Mouse (Mus musculus): Measurements from ENCODE around the gene Ambra1. TPM values are rescaled to one million over a fixed set of nuclear protein-coding genes. Genes with fewer than 3 reads are reported as not detected.

Gene Ambra1
- polyA plus RNA-seq, 1 experiment from 2014 or later, result 22.3 TPM

DNA sequence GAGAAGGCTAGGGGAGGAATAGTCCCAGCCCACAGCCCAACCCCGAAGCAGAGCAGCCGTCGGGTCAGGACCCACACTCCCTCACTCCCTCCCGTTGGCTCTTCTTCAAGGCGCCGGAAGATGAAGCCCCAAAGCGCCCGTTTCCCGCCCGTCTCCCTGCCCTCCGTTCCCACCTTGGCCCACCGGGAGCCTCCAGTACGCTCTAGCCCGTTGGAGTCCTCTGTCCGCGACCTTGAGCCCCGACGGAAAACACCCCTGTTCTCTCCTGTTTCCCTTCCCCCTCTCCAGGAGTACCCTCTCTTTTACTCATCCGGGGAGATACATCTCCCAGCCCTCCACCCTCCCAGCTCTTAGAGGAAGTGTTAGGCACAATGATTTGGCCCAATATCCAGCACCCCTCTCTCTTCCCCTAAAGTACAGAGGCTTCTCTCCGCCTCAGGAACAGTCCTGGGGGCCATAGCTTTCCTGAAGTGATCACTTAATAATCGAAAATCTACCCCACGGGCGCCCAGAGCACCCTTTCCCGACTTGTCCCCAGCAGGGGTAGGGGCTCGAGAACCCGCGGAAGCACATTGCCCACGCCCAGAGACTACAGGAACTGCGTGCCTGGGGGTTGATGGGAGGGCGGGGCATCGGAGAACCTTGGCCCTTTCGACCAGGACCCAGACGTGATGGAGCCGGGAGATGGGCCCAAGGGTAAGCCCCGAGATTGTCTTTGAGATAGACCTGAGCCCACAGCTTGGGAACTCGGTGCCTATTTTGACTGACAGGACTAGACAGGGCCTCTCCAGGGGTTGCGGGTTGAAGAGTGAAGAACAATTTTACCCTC, 192.9 kb downstream of the Ambra1 start:
- ATAC-seq (ENCODE audit: insufficient number of reproducible peaks, insufficient read depth, low FRiP score, low TSS enrichment, low read depth), result no peak
- Histone ChIP-seq H3K4me1 (replicated peaks) (peaks cover 30% of the 10 kb centered on the region), H3K9me3 (no peaks in the 10 kb centered on the region), H3K4me3 (replicated peaks) (peak overlapping the region; percentile 60), H3K36me3 (peaks cover 17% of the 10 kb centered on the region), H3K4me2 (peak overlapping the region; percentile 93), H3K27me3 (peaks cover 62% of the 10 kb centered on the region), H3K27ac (no peak overlapping the region), H3K9ac (replicated peaks) (peak overlapping the region; percentile 42; the same call in 1 of the 2 replicates)
- WGBS, result 2% methylated on average over 37 of the region's 37 CpGs

DNA sequence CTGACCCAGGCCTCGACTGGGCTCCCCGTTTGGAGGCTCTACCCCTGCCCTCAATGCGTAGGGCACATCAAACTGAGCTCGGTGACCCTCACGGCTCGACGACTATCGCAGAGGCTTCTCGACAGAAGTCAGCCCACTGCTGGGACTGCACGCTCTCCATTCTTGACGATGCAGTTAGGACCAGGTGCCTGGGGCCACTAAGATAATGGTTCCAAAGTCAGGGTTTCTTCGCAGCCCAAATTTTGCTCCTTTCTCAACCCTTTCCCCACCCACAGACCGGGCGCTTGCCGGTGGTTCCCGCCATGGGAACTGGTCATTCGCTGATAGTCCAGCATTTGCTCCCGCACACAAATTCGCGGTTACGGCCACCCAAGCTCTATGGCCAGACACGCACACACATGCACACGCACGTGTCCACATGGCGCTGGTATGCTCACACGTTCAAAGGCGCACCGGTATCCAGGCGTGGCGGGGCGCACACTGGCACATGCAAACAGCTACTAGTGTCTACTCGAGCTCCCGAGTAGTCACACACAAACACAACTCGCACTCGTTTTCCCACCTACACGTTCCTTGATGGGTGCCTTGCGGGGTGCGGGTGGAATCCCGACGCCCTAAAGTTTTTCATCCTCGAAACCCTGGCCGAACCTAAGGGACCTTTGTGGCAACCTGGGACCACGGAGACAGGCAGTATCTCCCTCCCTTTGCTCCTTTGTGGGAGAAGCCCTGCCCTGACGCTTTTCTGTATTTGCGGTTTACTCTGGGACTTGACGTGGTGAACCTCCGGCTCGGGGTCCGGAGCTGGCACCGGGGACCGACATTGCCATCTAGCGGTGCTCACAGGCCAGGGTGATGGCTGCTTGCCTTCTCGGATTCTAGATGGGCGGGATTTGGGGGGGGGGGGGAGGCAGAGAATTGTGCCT, 193.7 kb downstream of the Ambra1 start:
- no peak for ATAC-seq (ENCODE audit: insufficient number of reproducible peaks, insufficient read depth, low FRiP score, low TSS enrichment, low read depth)
- H3K9me3 ChIP-seq, result no peaks in the 10 kb centered on the region
- H3K27me3 ChIP-seq, result peaks cover 62% of the 10 kb centered on the region
- H3K36me3 ChIP-seq, result peaks cover 15% of the 10 kb centered on the region
- 5% methylated on average over 54 of the region's 54 CpGs for WGBS
- peak overlapping the region; percentile 93 for H3K4me2 ChIP-seq
- no peak overlapping the region for H3K27ac ChIP-seq
- peaks cover 39% of the 10 kb centered on the region for H3K4me1 ChIP-seq (replicated peaks)
- peak overlapping the region; percentile 60 for H3K4me3 ChIP-seq (replicated peaks)
- 0 out of 2 replicates have a peak overlapping the region, but pooled peaks have one; percentile 47 for H3K9ac ChIP-seq (replicated peaks)

DNA sequence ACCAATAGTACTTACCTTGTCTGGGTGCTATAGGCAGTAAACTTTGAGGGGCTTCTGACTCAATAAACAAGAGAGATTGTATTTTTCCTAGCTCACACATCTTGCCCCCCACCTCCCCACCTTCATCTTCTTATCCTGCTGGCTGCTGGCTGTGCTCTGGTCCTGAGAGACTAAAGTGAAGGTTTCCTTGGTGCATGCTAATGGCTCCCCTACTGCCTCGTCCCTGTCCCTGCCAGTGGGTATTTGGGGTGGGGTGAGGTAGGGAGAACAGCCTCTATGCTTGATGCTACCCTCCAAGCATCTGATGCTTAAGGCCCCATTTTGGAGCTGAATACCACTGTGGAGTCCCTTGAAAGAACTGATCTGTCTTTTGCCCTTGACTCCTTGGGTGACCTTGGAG, 194.8 kb downstream of the Ambra1 start:
- Histone ChIP-seq H3K4me3 (replicated peaks) (no peak overlapping the region), H3K27ac (no peak overlapping the region), H3K36me3 (peaks cover 16% of the 10 kb centered on the region), H3K9ac (replicated peaks) (no peak overlapping the region), H3K27me3 (peaks cover 60% of the 10 kb centered on the region), H3K4me2 (no peak overlapping the region), H3K4me1 (replicated peaks) (peaks cover 49% of the 10 kb centered on the region), H3K9me3 (no peaks in the 10 kb centered on the region)
- ATAC-seq (ENCODE audit: insufficient number of reproducible peaks, insufficient read depth, low FRiP score, low TSS enrichment, low read depth), result no peak
- 54% methylated on average over 1 of the region's 1 CpGs for WGBS

- Histone ChIP-seq H3K27ac (no peak overlapping the region), H3K4me2 (no peak overlapping the region), H3K9me3 (no peaks in the 10 kb centered on the region), H3K36me3 (peaks cover 18% of the 10 kb centered on the region), H3K27me3 (peaks cover 53% of the 10 kb centered on the region), H3K4me3 (replicated peaks) (no peak overlapping the region), H3K9ac (replicated peaks) (no peak overlapping the region), H3K4me1 (replicated peaks) (peaks cover 51% of the 10 kb centered on the region)
- no peak for ATAC-seq (ENCODE audit: insufficient number of reproducible peaks, insufficient read depth, low FRiP score, low TSS enrichment, low read depth)
- WGBS, result 88% methylated on average over 15 of the region's 15 CpGs
Measured at GRCm38 (mm10) chr2:91925442-91925841, 195.5 kb downstream of the Ambra1 start.

- peak within 1 kb of the TSS; percentile 28; the same call in 1 of the 2 replicates for H3K4me2 ChIP-seq
- H3K4me1 ChIP-seq (replicated peaks), result peaks cover 42% of the 10 kb centered on the region
- no peak for ATAC-seq (ENCODE audit: insufficient number of reproducible peaks, insufficient read depth, low FRiP score, low TSS enrichment, low read depth)
- H3K36me3 ChIP-seq, result peaks cover 18% of the 10 kb centered on the region
- H3K27ac ChIP-seq, result no peak within 1 kb of the TSS
- no peak within 1 kb of the TSS for H3K9ac ChIP-seq (replicated peaks)
- H3K9me3 ChIP-seq, result no peaks in the 10 kb centered on the region
- H3K4me3 ChIP-seq (replicated peaks), result no peak within 1 kb of the TSS
- peaks cover 38% of the 10 kb centered on the region for H3K27me3 ChIP-seq
- 81% methylated on average over 3 of the region's 3 CpGs for WGBS
Measured at GRCm38 (mm10) chr2:91926949-91927348, 197.0 kb downstream of the Ambra1 start, which contains the start of gene Chrm4. Chrm4 (plus strand) TSS chr2:91927249.

DNA sequence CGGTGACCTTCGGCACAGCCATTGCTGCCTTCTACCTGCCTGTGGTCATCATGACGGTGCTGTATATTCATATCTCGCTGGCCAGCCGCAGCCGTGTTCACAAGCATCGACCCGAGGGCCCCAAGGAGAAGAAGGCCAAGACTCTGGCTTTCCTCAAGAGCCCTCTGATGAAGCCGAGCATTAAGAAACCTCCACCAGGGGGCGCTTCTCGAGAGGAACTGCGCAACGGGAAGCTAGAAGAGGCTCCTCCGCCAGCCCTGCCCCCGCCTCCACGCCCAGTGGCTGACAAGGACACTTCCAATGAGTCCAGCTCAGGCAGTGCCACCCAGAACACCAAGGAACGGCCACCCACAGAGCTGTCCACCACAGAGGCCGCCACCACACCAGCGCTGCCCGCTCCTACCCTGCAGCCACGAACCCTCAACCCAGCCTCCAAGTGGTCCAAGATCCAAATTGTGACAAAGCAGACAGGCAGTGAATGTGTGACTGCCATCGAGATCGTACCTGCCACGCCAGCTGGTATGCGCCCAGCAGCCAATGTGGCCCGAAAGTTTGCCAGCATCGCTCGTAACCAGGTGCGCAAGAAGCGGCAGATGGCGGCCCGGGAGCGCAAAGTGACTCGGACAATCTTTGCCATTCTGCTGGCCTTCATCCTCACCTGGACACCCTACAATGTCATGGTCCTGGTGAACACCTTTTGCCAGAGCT, 198.0 kb downstream of the Ambra1 start:
- H3K9me3 ChIP-seq, result no peaks in the 10 kb centered on the region
- peak overlapping the region; percentile 28; the same call in 1 of the 2 replicates for H3K4me2 ChIP-seq
- no peak overlapping the region for H3K4me3 ChIP-seq (replicated peaks)
- ATAC-seq (ENCODE audit: insufficient number of reproducible peaks, insufficient read depth, low FRiP score, low TSS enrichment, low read depth), result no peak
- no peak overlapping the region for H3K9ac ChIP-seq (replicated peaks)
- WGBS, result 40% methylated on average over 34 of the region's 34 CpGs
- no peak overlapping the region for H3K27ac ChIP-seq
- H3K36me3 ChIP-seq, result peaks cover 18% of the 10 kb centered on the region
- peaks cover 40% of the 10 kb centered on the region for H3K4me1 ChIP-seq (replicated peaks)
- peaks cover 28% of the 10 kb centered on the region for H3K27me3 ChIP-seq

DNA sequence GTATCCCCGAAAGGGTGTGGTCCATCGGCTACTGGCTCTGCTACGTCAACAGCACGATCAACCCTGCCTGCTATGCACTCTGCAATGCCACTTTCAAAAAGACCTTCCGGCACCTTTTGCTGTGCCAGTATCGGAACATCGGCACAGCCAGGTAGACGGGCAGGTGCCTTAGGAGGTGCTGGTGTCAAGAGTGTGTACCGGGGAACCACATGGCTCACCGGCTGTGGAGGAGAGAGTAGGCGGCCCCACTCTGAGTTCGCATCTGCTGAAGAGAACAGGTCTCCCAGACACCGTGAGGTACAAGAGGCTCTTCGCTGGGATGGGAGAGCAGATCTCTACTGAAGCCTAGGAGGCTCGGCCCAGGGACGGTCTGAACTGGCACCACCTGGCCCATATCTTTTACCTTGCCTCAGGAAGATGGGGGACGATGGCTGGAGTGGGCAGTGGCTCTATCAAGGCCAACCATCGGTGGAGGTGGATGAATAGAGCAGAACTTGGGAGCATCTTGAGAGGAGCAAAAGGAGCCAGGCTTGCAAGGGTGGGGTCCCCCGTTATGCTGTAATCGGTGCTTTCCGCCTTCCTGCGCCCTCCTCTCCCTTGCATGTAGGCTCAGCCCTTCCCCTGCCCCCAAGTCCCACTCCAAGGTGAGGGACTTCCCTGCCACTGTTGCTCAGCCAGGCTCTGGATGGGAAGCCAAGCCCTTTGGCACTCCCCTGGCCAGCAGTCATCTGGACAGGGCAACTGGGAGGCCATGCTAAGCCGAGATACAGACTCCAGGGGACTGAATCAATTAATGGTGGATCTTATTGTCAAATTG, 198.8 kb downstream of the Ambra1 start:
- Histone ChIP-seq H3K4me2 (peak overlapping the region; percentile 83), H3K9me3 (no peaks in the 10 kb centered on the region), H3K36me3 (peaks cover 18% of the 10 kb centered on the region), H3K9ac (replicated peaks) (no peak overlapping the region), H3K27me3 (peaks cover 20% of the 10 kb centered on the region), H3K27ac (0 out of 2 replicates have a peak overlapping the region, but pooled peaks have one; percentile 32), H3K4me1 (replicated peaks) (peaks cover 40% of the 10 kb centered on the region), H3K4me3 (replicated peaks) (no peak overlapping the region)
- no peak for ATAC-seq (ENCODE audit: insufficient number of reproducible peaks, insufficient read depth, low FRiP score, low TSS enrichment, low read depth)
- WGBS, result 63% methylated on average over 23 of the region's 23 CpGs

- ATAC-seq (ENCODE audit: insufficient number of reproducible peaks, insufficient read depth, low FRiP score, low TSS enrichment, low read depth), result no peak
- 56% methylated on average over 3 of the region's 3 CpGs for WGBS
- peaks cover 46% of the 10 kb centered on the region for H3K4me1 ChIP-seq (replicated peaks)
- H3K27me3 ChIP-seq, result peaks cover 13% of the 10 kb centered on the region
- H3K9me3 ChIP-seq, result no peaks in the 10 kb centered on the region
- peaks cover 23% of the 10 kb centered on the region for H3K36me3 ChIP-seq
- peak overlapping the region; percentile 99; the same call in 1 of the 2 replicates for H3K9ac ChIP-seq (replicated peaks)
- 0 out of 2 replicates have a peak overlapping the region, but pooled peaks have one; percentile 99 for H3K27ac ChIP-seq
- peak overlapping the region; percentile 83 for H3K4me2 ChIP-seq
- H3K4me3 ChIP-seq (replicated peaks), result peak overlapping the region; percentile 80
Measured at GRCm38 (mm10) chr2:91929455-91929854, 199.5 kb downstream of the Ambra1 start.

DNA sequence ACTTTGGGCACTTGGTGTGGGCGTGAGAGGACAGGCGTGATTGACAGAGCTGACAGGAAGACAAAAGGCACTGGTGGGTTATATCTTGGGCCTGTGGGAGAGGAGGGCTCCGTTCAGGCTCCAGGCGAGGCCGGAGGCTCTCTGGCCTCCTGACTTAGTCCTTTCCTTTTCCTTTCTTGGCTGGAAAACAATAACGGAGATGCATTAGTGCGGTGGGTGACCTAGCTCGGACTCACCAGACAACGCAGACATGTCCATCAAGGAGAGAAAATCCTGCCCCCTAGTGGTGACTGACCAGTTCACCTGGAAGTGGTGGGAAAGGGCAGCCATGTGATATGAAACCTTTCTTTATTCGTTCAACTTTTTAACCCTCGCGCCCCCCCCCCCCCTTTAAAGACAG, 200.0 kb downstream of the Ambra1 start:
- H3K4me1 ChIP-seq (replicated peaks), result peaks cover 47% of the 10 kb centered on the region

DNA sequence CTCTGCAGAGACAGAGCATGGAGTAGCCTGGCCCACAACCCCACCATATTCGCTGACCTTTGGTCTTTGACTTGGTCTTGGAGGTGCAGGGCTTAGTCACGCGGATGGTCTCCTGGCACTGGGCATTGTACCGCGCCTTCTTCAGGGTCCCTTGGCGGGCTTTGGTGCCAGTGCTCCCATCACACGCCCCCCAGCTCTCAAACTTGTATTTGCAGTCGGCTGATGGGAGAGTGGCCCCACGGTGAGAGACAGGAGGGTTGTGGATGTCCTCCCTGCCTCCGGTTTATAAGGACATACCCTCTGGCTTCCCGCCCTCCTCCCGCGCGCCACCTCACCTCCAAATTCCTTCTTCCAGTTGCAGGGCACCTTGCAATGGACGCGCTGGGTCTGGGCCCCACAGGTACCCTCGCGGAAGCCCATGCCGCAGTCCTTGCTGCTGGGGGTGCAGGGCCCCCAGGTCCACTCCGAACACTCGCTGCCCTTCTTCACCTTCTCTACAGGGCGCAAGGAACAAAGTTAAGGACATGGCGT, 200.9 kb downstream of the Ambra1 start:
- Histone ChIP-seq H3K36me3 (peaks cover 37% of the 10 kb centered on the region), H3K4me1 (replicated peaks) (peaks cover 47% of the 10 kb centered on the region)
- under 1% methylated on average over 23 of the region's 23 CpGs for WGBS

More for the DNA sequence above, 200.0 kb downstream of the Ambra1 start:
- Histone ChIP-seq H3K27me3 (peaks cover 8% of the 10 kb centered on the region), H3K9ac (replicated peaks) (peak overlapping the region; percentile 99), H3K4me3 (replicated peaks) (peak overlapping the region; percentile 80), H3K36me3 (peaks cover 28% of the 10 kb centered on the region), H3K4me2 (peak overlapping the region; percentile 83), H3K27ac (peak overlapping the region; percentile 99), H3K9me3 (no peaks in the 10 kb centered on the region)
- ATAC-seq (ENCODE audit: insufficient number of reproducible peaks, insufficient read depth, low FRiP score, low TSS enrichment, low read depth), result no peak
- WGBS, result 13% methylated on average over 11 of the region's 12 CpGs

More for the DNA sequence above, 200.9 kb downstream of the Ambra1 start:
- peak overlapping the region; percentile 99 for H3K27ac ChIP-seq
- no peaks in the 10 kb centered on the region for H3K27me3 ChIP-seq
- no peaks in the 10 kb centered on the region for H3K9me3 ChIP-seq
- peak overlapping the region; percentile 83 for H3K4me2 ChIP-seq
- no peak for ATAC-seq (ENCODE audit: insufficient number of reproducible peaks, insufficient read depth, low FRiP score, low TSS enrichment, low read depth)
- H3K9ac ChIP-seq (replicated peaks), result peak overlapping the region; percentile 99
- peak overlapping the region; percentile 80 for H3K4me3 ChIP-seq (replicated peaks)
